Mouse (Mus musculus): Measurements from ENCODE around the gene Gm9. TPM values are rescaled to one million over a fixed set of nuclear protein-coding genes. Genes with fewer than 3 reads are reported as not detected.
"Not testable (repeated sequence)": the region's sequence is repeated elsewhere in the genome, so short reads cannot be mapped to it uniquely, and the experiment has no call there.

The Gm9 gene
- polyA plus RNA-seq, 2 experiments = not detected

DNA sequence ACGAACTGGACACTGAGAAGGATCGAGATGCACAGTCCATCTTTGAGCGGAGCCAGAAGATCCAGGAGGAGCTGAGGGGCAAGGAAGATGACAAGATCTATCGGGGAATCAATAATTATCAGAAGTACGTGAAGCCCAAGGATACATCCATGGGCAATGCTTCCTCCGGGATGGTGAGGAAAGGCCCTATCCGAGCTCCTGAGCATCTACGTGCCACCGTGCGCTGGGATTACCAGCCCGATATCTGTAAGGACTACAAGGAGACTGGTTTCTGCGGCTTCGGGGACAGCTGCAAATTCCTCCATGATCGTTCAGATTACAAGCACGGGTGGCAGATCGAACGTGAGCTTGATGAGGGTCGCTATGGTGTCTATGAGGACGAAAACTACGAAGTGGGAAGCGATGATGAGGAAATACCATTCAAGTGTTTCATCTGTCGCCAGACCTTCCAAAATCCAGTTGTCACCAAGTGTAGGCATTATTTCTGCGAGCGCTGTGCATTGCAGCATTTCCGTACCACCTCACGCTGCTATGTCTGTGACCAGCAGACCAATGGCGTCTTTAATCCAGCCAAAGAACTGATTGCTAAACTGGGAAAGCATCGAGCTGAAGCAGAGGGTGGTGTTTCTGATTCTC, 19.0 kb downstream of the Gm9 start:
- WGBS (ENCODE audit: insufficient replicate concordance) = 21% methylated on average over 28 of the region's 28 CpGs
- H3K9me3 ChIP-seq (ENCODE audit: control insufficient read depth, low read length) = no peaks in the 10 kb centered on the region
- H3K27ac ChIP-seq = no peak overlapping the region
- peak overlapping the region; percentile 75 for H3K4me2 ChIP-seq (ENCODE audit: low read depth)
- no peaks in the 10 kb centered on the region for H3K27me3 ChIP-seq (ENCODE audit: control insufficient read depth, insufficient read depth, low read length)
- DNase-seq (ENCODE audit: low read depth in 3 of 3, low spot score in 3 of 3) = no peak
- no peaks in the 10 kb centered on the region for H3K36me3 ChIP-seq (replicated peaks; ENCODE audit: control insufficient read depth, insufficient read depth, low read depth)
- H3K9ac ChIP-seq (replicated peaks) = peak overlapping the region; percentile 68
- peaks cover 0 to 5% of the 10 kb centered on the region in 2 experiments; a peak in 1 of 4 replicates for H3K4me1 ChIP-seq (replicated peaks; ENCODE audit: control insufficient read depth in 2 of 2, insufficient read depth in 2 of 2, low read length in 1 of 2)
- ATAC-seq (ENCODE audit: insufficient read depth) = no peak
- peak overlapping the region; percentile 72 to 87 for H3K4me3 ChIP-seq (ENCODE audit: insufficient read depth in 1 of 2, low read depth in 2 of 2, low read length in 2 of 2)
- TF ChIP-seq CTCF (IDR thresholded peaks at IDR 0.05; ENCODE audit: low read depth) (no peak), EP300 (IDR thresholded peaks at IDR 0.05; ENCODE audit: low read depth) (no peak)

DNA sequence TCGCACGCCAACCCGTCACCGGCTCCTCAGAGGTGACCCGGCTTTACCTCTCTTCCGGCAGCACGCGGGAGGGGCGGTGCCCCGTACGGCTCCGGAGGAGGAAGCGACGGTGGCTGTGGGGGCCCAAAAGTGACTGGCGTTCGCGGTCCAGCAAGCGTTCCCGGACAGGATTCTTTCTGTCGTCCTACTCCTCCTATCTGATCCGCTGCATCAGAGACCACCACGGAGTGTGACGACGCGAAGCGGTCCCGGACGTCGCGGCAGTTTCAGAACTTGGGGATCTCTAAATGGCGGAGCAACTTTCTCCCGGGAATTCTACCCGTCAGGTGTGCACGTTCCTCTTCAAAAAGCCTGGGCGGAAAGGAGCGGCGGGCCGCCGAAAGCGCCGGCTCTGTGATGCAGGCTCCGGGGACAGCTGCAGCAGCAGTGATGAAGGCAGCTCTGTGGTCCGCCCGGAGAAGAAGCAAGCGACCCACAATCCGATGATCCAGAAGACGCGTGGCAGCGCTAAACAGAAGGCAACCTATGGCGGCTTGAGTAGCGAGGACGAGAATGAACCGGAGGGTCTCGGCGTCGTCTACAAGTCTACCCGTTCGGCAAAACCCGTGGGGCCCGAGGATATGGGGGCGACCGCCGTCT, 19.6 kb downstream of the Gm9 start, which contains the start of the genes Ndufa1 and Rnf113a1:
Gene Ndufa1 (minus strand): TSS at position 59 of the 639 bp plus-strand sequence.
Gene Rnf113a1 (plus strand): TSS at position 141 of the 639 bp plus-strand sequence.
- Histone ChIP-seq H3K9ac (replicated peaks) (peak within 1 kb of the TSS; percentile 68), H3K4me3 (ENCODE audit: insufficient read depth in 1 of 2, low read depth in 2 of 2, low read length in 2 of 2) (peak within 1 kb of the TSS; percentile 72 to 87), H3K36me3 (replicated peaks; ENCODE audit: control insufficient read depth, insufficient read depth, low read depth) (no peaks in the 10 kb centered on the region), H3K4me2 (ENCODE audit: low read depth) (peak within 1 kb of the TSS; percentile 75), H3K27ac (no peak within 1 kb of the TSS), H3K4me1 (replicated peaks; ENCODE audit: control insufficient read depth in 2 of 2, insufficient read depth in 2 of 2, low read length in 1 of 2) (peaks cover 0 to 5% of the 10 kb centered on the region in 2 experiments; a peak in 1 of 4 replicates), H3K9me3 (ENCODE audit: control insufficient read depth, low read length) (no peaks in the 10 kb centered on the region), H3K27me3 (ENCODE audit: control insufficient read depth, insufficient read depth, low read length) (no peaks in the 10 kb centered on the region)
- WGBS (ENCODE audit: insufficient replicate concordance) = 10% methylated on average over 59 of the region's 63 CpGs
- DNase-seq (ENCODE audit: low read depth in 3 of 3, low spot score in 3 of 3) (peak; percentile 59 to 66 (median 63)), ATAC-seq (ENCODE audit: insufficient read depth) (peak; percentile 92)
- no peak for TF ChIP-seq CTCF (IDR thresholded peaks at IDR 0.05; ENCODE audit: low read depth)
- no peak for TF ChIP-seq EP300 (IDR thresholded peaks at IDR 0.05; ENCODE audit: low read depth)

DNA sequence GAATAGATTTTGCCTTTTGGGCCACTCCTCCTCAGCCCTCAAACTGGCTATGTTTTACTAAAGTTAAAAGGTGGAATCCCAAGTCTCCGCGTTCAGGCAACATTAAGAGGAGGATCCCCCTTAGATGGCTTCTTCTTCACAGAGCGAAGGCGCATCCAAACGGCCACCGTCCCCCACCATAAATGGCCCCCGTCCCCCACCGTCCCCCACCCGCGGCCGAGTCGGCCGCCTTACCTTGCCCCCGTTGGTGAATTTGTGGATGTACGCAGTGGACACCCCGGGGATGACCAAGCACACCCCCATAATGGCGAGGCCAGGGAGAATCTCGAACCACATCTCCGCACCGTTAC, 20.1 kb downstream of the Gm9 start:
- Histone ChIP-seq H3K4me2 (ENCODE audit: low read depth) (peak overlapping the region; percentile 75), H3K36me3 (replicated peaks; ENCODE audit: control insufficient read depth, insufficient read depth, low read depth) (no peaks in the 10 kb centered on the region), H3K9me3 (ENCODE audit: control insufficient read depth, low read length) (no peaks in the 10 kb centered on the region), H3K4me3 (ENCODE audit: insufficient read depth in 1 of 2, low read depth in 2 of 2, low read length in 2 of 2) (peak overlapping the region; percentile 72 to 87), H3K9ac (replicated peaks) (peak overlapping the region; percentile 53), H3K27me3 (ENCODE audit: control insufficient read depth, insufficient read depth, low read length) (no peaks in the 10 kb centered on the region), H3K27ac (no peak overlapping the region), H3K4me1 (replicated peaks; ENCODE audit: control insufficient read depth in 2 of 2, insufficient read depth in 2 of 2, low read length in 1 of 2) (peaks cover 0 to 5% of the 10 kb centered on the region in 2 experiments; a peak in 1 of 4 replicates)
- WGBS (ENCODE audit: insufficient replicate concordance) = 17% methylated on average over 20 of the region's 20 CpGs
- DNase-seq (ENCODE audit: low read depth in 3 of 3, low spot score in 3 of 3) (no peak), ATAC-seq (ENCODE audit: insufficient read depth) (peak; percentile 44; the same call in 1 of the 2 replicates)
- TF ChIP-seq CTCF (IDR thresholded peaks at IDR 0.05; ENCODE audit: low read depth) (no peak), EP300 (IDR thresholded peaks at IDR 0.05; ENCODE audit: low read depth) (no peak)

DNA sequence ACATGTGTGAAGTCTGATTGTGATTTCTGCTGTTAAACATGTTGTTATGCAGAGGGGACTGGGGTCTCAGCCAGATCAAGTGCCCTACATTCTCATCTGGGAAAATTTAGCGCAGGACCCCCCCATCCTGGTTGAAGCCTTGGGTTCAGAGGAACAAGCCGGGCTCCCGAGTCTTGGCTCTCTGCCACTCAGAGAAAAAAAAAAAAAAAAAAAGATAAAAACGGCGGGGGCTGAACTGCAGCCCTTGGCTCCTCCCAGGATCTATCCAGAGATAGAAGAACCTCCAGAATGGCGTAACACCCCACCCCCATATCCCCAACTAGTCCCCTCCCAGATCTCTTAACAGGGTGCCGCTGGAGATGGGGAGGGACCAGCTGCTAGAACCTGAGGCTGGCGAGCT, 26.4 kb downstream of the Gm9 start:
- not testable (repeated sequence) for H3K27ac ChIP-seq; H3K4me1 ChIP-seq (replicated peaks; ENCODE audit: control insufficient read depth in 2 of 2, insufficient read depth in 2 of 2, low read length in 1 of 2); H3K4me3 ChIP-seq (ENCODE audit: insufficient read depth in 1 of 2, low read depth in 2 of 2, low read length in 2 of 2); ATAC-seq (ENCODE audit: insufficient read depth); H3K36me3 ChIP-seq (replicated peaks; ENCODE audit: control insufficient read depth, insufficient read depth, low read depth); H3K9ac ChIP-seq (replicated peaks); DNase-seq (ENCODE audit: low read depth in 3 of 3, low spot score in 3 of 3); H3K4me2 ChIP-seq (ENCODE audit: low read depth); H3K9me3 ChIP-seq (ENCODE audit: control insufficient read depth, low read length); H3K27me3 ChIP-seq (ENCODE audit: control insufficient read depth, insufficient read depth, low read length)
- 39% methylated on average over 8 of the region's 8 CpGs for WGBS (ENCODE audit: insufficient replicate concordance)

DNA sequence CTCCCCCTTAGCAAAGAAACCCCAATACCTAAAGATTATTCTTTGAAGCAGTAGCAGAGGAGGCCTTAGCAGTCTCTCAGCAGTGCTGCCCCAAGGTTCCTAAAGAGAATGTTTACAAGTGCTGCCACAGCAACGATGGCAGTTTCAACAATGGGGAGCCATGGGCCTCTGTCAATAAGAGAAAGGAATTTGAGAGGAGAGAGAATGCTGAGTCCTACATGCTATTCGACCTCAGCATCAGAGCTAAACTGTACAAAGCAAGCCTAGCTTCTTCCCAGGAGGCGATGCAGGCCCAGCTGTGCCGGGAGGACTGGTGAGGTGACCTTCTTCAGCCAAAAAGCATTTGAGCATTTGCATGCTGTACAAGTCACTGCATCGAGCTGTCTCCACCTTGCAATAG, 42.1 kb downstream of the Gm9 start, which contains the start of gene Akap14:
Gene Akap14 (minus strand): TSS at position 101 of the 400 bp plus-strand sequence.
- H3K4me2 ChIP-seq (ENCODE audit: low read depth) = no peak within 1 kb of the TSS
- H3K27ac ChIP-seq = no peak within 1 kb of the TSS
- H3K9me3 ChIP-seq (ENCODE audit: control insufficient read depth, low read length) = no peaks in the 10 kb centered on the region
- no peak within 1 kb of the TSS for H3K4me3 ChIP-seq (ENCODE audit: insufficient read depth in 1 of 2, low read depth in 2 of 2, low read length in 2 of 2)
- no peaks in the 10 kb centered on the region for H3K36me3 ChIP-seq (replicated peaks; ENCODE audit: control insufficient read depth, insufficient read depth, low read depth)
- no peaks in the 10 kb centered on the region for H3K4me1 ChIP-seq (replicated peaks; ENCODE audit: control insufficient read depth in 2 of 2, insufficient read depth in 2 of 2, low read length in 1 of 2)
- H3K27me3 ChIP-seq (ENCODE audit: control insufficient read depth, insufficient read depth, low read length) = no peaks in the 10 kb centered on the region
- DNase-seq (ENCODE audit: low read depth in 3 of 3, low spot score in 3 of 3) = no peak
- no peak for ATAC-seq (ENCODE audit: insufficient read depth)
- no peak for TF ChIP-seq EP300 (IDR thresholded peaks at IDR 0.05; ENCODE audit: low read depth)
- no peak for TF ChIP-seq CTCF (IDR thresholded peaks at IDR 0.05; ENCODE audit: low read depth)
- WGBS (ENCODE audit: insufficient replicate concordance) = 43% methylated on average over 5 of the region's 5 CpGs
- no peak within 1 kb of the TSS for H3K9ac ChIP-seq (replicated peaks)
